Mouse (Mus musculus): Measurements from ENCODE around the gene Hrh2.

Hrh2 gene

DNA sequence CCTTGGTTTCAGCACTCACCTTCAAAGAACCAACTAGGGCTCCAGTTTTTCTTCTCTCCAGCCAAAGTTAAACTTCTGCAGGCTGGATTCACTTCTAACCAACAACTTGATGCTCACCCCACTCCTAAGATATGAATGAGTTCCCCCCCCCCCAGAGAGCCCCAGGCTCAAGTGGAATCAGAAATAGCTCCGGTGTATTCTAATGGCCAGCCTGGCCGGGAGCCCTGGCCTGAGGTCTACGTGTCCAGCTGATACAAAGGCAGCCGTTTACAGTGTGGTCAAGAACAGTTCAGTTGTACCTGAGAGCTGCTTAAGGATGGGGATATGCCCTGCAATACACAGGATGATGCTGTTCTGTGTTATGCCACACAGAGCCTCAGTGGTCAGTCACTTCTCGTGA, 13.3 kb upstream of the Hrh2 start:
- DNase-seq = no peak

DNA sequence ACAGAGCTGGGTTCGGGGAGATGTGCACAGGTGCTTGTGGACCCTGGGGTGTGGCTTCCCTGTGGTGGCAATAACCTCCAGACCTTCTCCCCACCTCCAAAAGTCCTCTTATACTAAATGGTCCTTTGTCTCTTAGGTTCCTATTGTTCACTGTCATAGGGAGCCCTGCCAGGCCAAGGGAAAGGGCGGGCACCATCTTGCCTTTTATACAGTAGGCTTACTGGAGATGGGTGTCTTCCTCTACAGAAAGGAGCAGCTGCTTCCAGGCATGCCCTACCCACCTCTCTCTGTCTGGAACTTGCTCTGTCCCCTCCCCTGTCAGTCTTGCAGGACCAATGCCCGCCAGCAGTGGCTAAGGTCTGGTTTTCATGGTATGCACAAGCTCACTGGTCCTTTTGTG, 12.0 kb upstream of the Hrh2 start:
- DNase-seq = no peak

DNA sequence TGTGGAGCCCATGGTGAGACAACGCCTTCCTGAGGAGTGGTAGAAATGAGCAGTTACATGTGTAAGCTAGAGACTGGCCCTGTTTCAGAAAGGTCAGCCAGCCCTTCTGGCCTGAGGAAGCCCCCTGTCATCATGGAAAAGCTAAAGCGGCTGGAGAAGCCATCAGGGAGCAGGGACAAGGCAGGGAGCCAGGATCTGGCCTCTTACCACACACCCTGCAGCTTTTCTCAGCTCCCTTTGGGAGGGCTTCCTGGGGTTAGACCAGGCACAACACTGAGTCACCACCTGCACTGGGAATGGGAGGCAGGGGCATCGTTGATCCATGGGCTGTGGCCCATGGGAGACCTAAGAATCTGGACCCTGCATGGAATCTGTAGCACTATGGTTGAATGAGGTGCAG, 11.5 kb upstream of the Hrh2 start:
- peak in 1 of 2 experiments; percentile 23 for DNase-seq

DNA sequence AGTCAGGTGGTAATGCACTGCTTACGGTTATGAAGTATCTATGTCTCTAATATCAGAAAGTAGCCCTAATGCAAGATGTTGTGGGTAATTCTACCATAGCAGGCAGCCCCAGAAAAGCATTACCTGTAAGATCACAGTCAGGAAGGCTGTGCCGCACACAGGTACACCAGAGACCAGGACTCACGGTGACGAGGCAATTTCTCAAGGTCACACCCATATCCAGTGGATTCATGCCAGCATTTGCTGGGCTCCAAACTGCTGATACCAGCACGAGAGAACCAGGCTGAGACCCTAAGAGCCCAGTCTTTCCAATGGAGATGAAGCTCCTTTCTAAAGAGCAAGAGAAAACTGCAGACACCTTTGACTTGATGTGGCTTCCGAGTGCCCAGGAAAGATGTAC, 10.6 kb upstream of the Hrh2 start:
- no peak for DNase-seq

DNA sequence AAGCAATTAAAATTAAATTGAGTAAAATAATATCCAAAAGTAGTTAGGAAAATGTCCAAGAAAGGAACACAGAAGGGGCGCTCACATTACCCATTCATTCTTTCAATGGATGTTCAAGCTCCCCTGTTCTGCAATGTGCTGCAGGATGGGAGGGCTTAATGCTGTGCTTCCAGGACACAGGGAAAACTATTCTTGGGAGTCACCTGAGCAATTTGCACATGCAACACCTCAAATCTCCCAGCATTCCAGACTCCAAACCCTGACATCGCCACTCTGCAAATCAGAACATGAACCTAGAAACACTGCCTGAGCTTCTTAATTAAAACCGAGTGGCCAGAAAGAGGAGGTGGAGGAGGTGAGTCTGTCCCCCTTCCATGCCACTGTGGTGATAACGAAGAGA, 10.0 kb upstream of the Hrh2 start:
- no peak for DNase-seq

DNA sequence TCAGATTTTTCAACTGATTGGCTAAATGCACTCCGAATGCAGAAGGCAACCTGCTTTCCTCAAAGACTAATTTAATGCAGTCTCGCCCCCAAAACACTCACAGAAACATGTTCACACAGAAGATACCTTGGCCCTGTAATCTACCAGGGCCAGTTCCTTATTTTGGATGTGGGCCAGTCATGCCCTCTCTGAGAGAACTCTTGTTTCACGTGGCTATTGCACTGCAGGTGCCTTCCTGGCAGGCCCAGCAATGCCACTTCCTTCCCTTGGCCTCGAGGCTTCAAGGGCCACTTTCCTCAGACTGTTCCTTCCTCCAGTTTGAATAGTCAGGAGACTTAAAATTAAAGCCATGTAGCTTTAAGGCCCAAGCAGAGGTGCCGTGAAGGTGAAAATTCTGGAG, 5.5 kb upstream of the Hrh2 start:
- DNase-seq = no peak

DNA sequence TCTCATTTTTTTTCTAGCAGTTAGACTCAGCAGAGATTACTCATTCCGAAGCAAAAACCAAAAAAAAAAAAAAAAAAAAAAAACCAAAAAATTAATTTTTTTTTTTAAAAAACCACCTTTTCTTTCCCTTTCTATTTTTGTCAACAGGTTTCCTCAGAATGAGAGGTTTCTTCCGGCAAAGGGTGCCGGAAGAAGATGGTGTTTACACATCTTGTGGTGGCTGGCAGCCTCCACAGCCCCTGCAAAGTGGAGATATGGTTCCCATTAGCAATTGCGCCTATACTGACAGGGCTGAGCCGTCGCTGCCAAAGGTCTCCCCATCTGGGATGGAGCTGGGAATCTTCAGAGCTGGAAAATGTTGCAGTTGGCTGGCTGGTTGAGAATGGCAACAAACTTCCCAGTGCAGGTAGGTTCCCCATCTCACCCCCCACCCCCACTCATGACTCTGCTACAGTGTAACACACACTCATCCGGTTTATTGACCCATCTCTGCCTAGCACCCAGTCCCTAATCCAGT, 3.7 kb upstream of the Hrh2 start:
- no peak for DNase-seq

DNA sequence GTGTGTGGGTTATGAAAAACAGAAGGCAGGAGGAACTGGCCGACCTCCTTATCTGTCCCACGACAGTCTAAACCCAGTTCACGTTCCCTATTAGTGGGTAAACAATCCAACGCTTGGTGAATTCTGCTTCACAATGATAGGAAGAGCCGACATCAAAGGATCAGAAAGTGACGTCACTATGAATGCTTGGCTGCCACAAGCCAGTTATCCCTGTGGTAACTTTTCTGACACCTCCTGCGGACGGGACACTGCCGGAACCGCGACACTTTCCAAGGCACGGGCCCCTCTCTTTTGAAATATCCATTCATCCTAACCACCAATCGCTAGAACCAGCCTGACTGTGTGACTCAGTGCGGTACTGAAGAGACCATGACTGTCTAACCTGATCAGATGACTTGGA, 2.0 kb upstream of the Hrh2 start:
- no peak for DNase-seq

DNA sequence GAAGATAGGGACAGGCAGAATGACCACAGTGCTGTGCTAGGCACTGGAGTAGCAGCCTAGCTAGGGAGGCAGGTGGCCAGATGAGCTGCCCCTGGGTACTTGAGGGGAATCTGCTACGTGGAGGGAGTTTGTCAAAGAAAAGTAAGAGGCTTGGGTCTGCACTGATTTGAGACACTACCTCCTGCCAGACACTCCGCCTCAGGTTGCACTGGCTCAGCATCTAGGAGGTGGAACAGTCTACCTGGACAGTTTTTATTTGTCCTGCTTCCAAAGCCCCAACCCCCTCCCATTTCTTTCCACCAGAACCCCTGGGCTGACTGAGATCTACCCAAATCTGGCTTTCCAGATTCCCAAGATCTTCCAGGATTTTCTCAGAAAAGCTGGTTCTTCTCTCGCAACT, 748 bp upstream of the Hrh2 start:
- no peak for DNase-seq

DNA sequence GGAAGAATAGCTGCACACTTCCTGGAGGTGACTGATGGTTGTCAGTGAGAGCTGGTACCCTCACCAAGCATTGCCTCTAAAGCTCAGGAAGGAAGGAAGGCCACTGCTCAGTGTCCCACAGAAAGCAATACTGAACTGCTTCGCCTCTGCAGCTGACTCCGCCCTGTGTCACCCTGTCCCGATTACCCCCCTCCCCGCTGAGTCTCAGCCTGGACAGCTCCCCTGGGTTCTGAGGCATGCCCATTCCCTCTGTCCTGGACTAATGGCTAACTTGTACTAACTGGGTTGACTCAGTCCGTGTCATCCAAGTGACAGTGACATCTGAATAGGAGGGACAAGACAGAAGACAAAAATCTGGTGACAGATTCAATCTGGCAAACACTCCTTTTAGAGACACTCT, 1.7 kb downstream of the Hrh2 start:
- DNase-seq = no peak

DNA sequence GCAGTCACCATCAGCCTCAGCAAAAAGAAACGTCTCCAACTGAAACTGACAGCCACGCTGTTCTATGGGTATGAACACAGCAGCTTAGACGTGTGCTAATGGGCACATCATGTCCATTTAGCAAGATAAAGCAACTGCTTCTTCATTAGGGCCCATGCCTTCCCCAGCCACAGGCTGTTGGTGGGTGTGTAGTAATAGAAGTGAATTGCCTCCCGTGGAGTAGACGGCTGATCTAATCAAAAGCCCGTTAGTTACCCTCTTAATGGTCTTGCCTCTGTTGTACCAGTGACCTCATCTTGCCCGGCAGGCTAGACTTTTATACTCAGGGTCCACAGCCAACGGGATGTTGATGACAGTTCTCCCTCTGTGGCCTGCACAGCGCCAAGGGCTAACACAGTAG, 7.1 kb downstream of the Hrh2 start:
- DNase-seq = no peak

DNA sequence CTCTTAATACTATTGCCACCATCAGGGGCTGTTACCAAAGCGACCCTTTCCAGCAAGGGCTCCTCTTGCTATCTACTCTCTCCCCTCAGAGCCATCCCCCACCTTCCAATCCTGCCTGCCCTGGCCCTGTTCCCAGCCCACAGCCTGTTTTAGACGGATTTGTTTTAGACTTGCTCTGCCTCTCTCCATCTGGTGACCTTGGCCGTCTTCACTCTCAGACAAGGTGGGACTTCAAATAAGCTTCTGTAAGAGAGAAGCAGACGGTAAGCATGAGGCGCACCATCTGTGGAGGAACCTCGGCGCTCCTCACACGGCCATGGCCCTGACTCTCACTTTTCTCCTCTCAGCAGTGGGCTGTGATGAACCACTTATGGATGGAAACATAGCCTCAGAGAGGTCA, 10.5 kb downstream of the Hrh2 start:
- DNase-seq = no peak

DNA sequence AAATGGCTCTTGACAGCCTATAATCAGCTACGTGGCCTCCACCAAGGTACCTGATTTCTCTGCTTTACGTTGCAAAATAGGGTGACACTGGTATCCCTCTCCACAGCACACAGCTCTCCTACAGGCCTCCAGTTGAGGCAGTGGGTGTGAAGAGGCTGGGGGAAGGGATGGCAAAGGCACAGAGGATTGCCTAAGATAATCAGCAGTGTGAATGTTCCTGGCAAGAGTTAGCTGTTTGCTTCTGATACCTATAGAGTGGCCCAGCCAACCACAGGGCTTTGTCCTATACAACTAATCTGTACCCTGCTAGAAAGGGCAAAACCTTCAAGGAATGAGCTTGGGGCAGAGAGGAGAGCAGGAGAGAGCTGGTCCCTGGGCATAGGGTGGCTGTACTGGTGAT, 11.5 kb downstream of the Hrh2 start:
- DNase-seq = no peak

DNA sequence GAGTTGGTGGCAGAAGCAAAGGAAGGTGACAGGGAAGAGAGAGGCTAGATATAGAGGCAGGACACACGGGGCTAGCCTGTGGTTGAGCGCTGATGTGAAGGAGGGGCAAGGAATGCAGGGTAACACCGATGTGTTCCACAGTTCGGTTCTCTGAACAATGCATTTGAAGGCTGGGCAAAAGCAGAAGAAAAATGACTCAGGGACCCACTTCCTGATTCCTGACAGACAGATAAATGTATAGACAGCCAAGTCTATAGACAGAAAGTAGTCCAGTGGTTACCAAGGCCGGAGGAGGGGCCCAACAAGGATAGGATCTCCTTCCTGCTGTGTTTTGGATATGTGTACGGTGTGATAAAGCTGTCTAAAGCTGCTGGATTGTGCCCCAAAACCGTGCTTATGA, 13.3 kb downstream of the Hrh2 start:
- DNase-seq = no peak

DNA sequence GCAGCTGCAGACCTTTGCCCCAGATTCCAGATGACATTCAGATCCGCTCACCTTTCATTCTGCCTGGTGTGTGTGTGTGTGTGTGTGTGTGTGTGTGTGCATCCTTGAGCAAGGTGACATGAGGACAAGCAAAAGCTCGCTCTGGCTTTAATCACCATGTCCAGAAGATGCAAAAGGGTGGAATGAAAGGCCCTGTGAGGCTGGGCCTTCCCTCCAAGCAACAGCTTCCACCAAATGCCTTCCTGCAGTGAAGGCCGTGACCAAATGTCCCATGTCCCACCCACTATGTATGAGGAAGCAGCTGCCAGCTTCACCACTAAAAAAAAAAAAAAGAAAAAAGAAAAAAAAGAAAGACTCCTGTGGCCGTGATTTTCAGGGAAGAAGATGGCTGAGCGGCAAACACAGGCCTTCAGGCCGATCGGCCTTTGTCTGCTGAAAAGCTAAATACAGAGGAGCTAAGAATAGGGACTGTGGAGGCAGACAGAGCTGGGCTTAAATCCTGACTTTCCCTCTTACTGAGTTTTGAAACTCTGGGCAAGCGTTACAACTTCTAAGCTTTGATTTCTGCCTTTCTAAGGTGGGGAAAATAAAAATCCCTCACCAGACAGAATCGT, 14.3 kb downstream of the Hrh2 start:
- DNase-seq = no peak

DNA sequence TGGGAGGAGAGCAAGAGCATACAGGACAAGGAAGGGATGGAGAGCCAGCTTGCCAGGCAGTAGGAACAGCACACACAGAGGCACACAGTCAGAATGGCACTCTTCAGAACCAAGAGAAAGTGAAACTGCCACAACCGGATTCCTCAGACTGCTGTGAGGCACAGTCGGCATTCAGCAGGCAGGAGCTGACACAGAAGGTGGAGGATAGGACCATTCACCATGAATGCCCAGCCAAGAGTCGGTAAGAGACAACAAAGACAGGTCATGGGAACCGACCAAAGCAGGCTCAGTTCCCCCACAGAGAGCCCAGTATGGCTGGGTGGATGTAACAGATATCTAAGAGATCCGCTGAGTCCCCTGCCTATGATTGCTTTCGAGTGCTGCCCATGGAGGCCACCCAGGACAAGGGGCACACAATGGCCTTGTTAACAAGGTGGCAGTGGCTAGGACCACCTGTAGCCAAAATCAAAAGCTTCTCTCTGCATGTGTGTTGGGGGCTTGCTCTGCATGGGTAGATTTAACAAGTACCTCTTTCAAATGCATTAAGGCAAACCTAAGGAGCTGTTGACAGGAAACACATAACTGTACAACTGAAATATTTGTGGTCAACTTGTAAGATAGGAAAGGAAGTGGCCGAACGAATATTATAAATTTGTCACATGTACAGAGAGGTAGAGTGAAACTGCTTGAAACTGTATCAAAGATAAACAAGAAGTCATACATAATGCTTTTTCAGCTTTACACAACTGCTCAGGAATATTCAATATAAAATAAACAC, 17.7 kb downstream of the Hrh2 start:
- DNase-seq = peak in 1 of 2 experiments; percentile 20

DNA sequence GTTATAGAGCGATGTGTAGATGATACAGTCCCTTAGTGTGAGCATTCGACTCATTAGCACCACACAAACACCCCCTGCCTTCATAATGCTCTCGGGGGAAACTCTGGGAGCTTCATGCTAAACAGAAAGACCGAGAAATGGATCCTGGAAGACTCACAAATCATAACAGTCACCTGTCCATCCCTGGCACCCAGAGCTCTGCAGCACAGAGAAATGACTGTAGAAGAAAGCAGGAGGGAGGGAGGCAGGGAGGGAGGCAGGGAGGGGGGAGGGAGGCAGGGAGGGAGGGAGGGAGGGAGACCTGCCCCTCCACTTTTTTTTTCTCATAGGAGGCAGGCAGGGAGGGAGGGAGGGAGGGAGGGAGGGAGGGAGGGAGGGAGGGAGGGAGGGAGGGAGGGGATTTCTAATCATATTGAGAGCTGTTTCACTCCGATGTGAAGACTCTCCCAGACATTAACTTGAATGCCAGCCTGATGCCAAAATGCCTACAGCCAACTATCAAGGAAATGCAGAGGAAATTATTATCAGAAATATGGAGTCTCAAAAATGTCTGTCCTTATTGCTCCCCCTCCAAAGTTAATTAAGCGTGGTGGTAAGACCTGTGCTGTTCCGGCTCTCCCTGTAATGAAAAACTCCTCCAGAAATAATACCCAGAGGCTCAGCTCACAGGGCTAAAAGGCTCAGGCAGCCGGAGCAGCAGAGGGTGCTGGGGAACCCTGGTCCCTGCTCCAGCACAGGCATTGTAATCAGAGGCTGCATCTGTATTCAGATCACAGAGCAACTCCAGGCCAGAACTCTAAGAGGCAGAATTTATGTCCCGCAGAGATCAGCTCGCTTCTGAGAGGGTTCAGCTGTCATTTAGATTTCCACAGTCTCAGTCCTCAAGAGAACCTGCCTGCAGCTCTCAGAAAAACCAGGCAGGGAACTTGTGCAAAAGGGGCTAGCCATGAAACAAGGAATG, 19.9 kb downstream of the Hrh2 start:
- DNase-seq = no peak

DNA sequence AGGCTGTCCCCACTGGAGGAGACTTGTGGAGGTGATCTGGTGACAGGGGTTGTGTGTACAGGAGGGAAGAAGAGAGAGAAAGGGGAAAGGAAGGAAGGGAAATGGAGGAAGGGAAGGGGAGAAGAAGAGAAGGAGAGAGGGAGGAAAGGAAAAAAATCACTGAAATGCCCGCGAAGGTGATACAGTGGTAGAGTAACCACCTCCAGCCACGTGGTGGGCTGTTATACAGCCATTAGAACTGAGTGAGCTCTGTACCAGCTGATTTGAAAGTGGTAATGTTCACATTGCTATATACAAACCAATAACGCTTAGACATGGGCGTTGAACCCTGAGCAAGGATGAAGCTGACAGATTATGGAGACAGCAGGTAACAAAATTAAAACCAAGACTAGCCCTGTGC, 20.6 kb downstream of the Hrh2 start:
- DNase-seq = no peak

DNA sequence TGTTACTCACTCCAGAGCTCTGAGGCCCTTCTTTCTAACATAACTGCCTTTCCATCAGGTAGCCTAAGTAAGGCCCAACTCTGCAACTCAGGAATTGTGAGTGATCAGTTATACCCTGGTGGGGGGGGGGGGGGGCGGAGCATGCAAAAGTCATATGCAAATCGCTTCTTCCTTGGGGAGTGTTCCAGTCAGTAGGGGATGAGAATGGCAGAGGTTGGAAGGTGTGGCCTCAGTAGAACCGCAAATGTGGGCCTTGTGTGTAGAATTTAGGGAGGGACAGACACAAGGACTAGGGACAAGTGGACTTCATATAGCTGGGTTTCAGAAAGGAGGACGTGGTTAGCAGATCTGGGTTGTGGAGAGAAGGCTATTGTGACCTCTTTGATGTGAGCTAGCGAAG, 23.3 kb downstream of the Hrh2 start:
- DNase-seq = no peak

DNA sequence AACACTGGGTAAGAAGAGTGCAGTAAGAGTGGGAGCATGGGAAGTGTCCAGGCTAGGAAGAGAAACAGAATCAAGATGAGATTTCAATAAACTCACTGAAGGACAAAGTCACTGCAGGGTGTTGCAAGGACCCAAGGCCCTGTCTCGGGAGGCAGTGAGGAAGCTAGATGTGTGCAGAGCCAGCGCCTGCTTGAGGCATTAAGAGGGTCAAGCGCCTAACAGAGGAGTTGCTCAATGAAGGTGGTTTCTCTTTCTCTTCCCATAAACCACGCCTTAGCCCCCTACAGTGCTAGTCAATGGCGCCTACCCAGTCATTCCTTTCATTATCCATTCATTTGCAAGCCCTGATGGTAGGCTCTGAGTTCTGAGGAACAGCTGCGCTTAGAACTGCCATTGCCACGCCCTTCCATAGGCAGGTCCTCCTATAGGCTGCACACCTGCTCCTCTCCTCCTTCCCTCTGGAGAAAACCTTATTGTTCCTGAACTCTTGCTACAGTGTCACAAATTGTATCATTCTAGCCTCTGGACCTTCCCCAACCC, 23.9 kb downstream of the Hrh2 start:
- DNase-seq = no peak

DNA sequence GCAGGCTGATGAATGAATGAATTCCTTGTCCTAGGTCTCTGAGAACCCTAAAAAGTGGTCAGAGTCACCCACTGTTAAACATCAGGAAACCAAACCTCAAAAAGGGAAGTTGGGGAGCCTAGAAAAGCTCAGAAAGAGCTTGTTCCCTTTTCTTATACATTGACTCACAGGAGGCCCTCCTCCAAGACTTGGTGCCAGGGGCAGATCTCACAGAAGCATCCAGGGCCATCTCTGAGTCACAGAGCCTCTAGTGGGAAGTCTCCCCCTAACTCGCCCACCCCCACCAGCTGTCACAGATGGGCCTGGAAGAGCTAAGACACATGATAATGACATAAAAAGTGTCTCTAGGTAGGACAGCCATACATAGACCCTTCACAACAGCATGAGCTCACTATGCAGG, 26.4 kb downstream of the Hrh2 start:
- DNase-seq = peak in 1 of 2 experiments; percentile 11

DNA sequence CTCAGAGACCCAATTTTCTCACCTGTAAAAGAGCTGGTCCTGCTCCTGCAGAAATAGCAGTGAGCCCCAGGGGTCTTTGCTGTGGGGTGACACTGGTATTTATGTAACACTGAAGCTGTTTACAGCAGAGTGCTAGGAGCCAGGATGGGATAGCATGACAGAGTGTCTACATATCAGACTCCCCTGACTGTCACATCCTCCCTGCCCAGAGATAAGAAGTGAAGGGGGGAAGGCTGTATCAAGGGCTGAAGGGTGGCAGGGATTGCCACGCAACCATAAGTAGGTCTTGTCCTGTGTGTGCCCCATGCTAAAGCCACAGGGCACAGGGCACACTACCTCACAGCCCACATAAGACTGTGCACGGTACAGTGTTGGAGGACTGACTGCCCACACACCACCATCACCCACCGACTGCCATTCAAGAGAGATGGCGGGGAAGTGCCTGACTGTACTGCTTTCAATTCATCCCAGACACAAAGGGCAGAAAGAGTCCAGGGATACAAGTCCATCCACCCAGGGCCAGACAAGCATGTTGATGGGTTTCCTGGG, 29.8 kb downstream of the Hrh2 start:
- no peak for DNase-seq

Measured in lung, adult 18-20 months (tissue).